Mouse (Mus musculus): ENCODE measurements at regions not wholly inside any gene's neighbourhood (a gene's known extent, or its start where the extent isn't known, plus 50 kb on each side); places are given as distances from the start of the nearest gene placed in this dataset.

DNA sequence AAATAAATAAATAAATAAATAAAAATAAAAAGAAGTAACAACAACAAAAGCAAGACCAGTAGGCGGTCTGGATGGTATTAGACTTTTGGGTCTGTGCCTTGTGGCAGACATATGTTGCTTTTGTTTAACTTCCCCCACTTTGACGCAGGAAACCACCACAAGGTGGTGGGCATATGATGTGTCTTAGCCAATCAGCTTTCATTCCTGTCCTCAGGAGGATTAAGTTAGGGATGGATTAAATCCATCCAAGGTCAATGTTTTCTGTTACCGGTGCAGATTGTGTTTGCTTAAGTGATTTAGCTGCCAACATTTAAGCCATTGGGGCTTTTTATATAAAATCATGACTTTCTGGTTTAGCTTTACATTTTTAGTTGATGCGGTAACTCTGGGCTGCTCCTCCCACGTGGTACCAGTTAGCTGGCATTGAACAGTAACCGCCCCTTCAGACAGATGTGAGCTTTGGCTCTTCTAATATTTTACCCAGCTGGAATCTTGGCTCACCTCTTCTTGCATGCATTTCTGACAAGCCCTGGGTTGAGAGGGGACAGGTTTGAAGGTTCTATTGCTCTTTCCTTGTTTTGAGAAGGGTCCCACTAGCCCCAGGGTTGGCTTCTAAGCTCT lies 121.0 kb upstream of the Xylt1 start:
- no peak for DNase-seq (ENCODE audit: low read depth in 1 of 2, low spot score in 2 of 2)

DNA sequence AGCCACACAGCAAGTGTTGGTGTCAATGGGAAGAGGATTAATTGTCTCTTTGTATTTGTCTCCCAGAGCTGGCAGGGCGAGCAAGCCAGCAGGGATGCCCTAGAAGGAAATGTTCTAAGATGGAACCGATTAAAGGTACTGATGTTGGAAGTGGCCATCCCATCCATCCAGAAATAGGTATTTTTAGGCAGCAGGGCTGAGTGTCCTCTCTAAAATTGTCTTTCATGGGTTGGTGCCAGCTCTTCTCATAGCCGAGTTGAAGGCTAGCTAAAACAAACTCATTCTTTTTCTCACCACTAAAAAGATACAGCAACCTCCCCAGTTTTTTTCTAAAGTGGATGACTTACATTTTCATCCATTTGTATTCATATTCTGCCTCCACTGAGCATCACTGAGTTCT lies 120.2 kb upstream of the Xylt1 start:
- DNase-seq (ENCODE audit: low read depth in 1 of 2, low spot score in 2 of 2) = no peak

DNA sequence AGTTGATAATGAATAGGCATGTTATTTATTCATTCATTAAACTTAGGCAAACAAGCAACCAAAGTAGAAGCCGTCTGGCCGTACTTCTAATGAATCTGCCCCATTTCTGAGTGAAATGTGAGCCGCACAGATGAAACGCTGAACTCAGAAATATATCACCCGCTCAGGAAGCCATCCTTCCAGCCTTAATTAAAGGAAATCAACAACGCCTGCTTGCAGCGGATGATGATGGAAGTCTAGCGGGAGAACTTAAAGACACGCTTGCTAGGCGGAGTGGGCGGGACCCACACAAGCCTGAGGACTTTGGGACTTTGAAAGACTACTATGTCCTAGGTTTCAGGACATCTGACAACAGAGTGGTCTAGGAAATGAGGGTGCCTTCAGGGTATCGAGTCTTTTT lies 117.7 kb upstream of the Xylt1 start:
- no peak for DNase-seq (ENCODE audit: low read depth in 1 of 2, low spot score in 2 of 2)

DNA sequence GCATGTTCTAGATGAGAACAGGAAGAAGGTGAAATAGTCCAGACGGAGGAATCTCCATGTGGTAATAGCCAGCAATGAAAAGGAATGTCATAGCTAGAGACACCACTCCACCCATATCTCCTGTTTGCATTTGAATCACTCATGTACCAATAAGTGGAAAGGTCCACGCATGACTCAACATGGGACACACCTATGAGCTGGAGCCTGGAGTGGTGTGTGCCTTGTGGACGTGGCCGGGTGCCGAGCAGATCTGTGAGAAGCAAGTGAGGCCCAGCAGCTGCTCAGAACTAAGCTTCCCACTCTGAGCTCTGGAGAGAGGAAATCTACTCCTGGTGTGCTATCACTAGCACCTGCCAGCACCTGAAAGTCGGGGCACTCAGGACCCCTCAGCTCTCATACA lies 116.4 kb upstream of the Xylt1 start:
- DNase-seq (ENCODE audit: low read depth in 1 of 2, low spot score in 2 of 2) = no peak

DNA sequence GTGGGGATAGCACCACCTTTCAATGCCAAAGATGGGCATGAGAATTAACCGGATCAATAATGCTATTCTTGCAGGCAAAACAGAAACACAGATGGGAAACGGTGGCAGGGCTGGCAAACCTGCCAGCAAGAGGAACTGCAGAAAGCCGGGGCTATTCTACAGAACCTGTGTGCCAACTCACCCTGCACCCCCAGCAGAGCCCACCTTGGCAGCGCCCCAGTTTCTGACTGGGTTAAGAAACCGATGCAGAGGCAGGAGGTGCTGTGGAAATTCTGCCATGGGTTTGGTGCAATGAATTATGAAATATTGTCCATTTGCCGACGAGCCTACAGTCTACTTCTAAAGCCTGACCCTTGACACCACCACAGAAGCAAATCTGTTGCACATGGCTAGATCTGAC lies 112.7 kb upstream of the Xylt1 start:
- no peak for DNase-seq (ENCODE audit: low read depth in 1 of 2, low spot score in 2 of 2)

DNA sequence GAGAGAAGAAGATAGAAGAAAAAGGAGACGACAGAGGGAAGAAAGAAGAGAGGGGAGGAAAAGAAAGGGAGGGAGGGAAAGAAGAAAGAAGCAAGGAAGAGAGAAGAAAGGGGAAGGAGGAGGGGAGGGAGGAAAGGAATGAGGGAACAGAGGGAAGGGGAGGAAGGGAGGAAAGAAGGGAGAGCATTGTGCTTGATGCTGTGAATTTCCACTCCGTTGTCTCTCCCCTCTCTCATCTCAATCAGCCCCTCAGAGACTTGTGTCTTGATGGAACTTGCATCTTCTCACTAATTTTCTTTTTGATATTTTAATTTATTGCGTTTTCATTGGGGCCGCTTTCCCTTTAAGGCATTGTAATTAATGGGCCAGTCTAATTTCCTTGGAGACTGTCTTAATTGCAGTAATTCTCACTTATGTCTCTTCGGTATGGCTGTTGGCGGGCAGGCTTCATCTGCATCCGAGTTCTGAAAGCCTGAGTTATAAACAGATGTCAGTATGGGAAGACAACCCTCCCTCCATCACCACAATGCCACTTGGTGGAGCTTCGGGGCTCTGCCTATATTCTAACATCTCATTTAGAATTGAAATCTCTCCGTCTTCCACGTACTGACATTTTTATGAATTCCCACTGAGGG lies 111.4 kb upstream of the Xylt1 start:
- no peak for DNase-seq (ENCODE audit: low read depth in 1 of 2, low spot score in 2 of 2)

DNA sequence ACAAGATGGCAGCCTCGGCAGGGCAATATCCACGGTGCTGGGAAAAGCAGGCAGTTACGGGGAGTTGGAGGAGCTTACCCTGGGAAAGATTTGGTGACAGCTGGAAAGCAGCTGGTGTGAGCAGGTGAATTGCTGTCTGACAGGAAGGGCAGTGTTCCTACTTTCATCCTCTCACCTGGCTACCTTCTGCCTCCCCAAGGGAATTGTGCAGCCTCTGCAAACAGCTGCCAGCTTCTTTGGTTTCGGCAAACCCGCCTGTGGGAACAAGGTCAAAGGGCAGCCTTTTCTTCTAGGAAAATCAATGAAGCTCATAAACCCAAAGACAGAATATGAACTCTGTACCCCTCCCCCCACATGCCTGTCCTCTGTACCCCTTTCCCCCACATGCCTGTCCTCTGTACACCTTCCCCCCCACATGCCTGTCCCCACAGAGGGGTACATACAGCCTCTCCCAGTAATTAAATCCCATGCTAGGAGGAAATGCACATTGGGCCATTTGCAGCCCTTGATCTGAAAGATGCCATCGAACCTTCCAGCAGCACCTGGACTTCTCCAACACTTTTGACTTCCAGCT lies 102.3 kb upstream of the Xylt1 start:
- DNase-seq (ENCODE audit: low read depth in 1 of 2, low spot score in 2 of 2) = no peak

DNA sequence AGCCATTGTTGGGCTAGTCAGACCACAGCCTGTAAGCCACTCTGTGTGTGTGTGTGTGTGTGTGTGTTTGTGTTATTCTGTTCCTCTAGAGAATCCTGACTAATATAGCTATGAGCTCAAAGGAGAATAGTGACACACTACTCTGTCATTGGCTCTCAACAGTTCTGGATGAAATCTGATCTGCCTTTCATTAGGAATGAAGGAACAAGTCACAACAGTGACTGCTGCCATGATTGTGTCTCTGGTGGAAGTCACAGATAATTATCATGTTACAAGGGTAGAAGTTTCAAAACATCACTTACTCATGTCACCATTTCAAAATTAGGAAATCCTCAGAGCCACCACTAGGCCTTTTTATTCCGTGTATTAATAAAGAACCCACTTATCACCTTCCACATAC lies 98.6 kb upstream of the Xylt1 start:
- no peak for DNase-seq (ENCODE audit: low read depth in 1 of 2, low spot score in 2 of 2)

DNA sequence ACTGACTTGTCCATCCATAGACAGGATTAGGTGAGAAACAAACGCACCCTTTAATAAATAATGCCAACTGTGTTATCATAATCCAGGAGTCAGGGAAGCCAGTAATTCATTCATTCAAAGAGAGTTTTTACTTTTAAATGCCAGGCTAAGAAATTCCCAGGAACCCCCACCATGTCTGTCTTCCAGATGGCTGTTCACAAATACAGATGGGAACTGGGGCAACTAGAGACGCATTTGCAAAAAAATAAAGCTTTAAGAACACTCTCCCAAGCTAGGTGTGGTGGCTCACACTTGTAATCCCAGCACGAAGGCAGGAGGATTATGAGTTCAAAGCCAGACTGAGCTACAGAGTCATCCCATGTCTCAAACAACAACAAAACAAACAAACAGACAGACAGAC lies 95.6 kb upstream of the Xylt1 start:
- DNase-seq (ENCODE audit: low read depth in 1 of 2, low spot score in 2 of 2) = no peak

DNA sequence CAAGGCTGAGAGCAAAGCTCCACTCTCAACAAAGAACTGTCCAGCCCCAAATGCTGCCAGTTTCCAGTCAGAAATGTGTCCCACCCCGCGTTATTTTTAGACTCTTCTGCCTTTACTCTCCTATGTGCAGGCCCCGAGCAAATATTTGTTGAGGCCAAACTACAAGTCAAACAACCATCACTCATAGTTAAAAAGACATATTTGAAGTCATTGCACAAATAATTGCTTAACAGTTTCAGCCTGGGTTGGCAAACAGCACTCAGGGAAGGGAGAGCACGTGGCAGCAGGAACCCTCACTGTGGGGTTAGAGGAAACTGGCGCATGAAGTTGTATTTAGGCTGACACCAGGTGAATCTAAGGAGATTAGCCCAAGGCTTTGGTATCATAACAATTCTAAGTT lies 94.8 kb upstream of the Xylt1 start:
- DNase-seq (ENCODE audit: low read depth in 1 of 2, low spot score in 2 of 2) = no peak

DNA sequence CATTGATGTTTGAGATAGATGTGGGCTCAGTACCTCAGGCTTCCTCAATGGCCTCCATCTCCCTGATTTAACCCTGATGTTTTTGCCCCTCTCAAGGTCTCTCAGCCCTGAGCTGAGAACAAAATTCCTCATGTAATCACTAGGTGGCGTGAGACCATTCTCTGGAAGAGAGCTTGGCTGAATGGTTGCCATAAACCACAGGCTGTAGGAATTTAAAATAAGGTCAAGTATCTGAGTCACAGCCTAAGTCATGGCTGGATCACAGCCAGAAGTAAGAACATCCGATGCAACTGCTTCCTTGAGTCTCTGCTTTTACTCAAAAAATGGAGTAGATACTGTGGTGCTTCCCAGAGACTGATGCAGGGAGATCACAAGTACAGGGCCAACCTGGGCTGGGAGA lies 77.1 kb upstream of the Xylt1 start:
- no peak for DNase-seq (ENCODE audit: low read depth in 1 of 2, low spot score in 2 of 2)

DNA sequence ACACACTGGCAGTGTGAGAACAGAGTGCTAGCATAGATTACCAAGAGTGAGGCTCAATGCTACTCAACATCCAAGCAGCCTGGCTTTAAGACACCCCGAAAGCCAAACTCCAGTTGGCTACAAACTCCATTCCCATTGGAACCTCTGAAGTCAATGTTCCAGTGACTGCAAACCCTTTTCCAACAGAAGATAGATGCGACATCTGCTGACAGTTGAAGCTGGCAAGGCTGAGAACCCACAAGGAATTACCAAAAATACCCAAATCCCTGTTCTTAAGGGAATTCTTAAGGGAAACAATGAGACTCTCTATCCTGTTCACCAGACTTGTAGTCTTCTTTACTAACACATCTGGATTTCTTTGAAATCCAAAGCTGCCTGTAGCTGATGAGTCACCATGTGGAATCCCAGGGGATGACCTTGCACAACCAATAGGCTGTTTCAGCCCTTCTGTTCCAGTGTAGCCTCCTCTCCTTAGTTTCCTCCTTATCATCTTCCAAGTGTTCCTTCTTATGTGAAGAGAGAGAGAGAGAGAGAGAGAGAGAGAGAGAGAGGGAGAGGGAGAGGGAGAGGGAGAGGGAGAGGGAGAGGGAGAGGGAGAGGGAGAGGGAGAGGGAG lies 70.1 kb upstream of the Xylt1 start:
- DNase-seq (ENCODE audit: low read depth in 1 of 2, low spot score in 2 of 2) = no peak

DNA sequence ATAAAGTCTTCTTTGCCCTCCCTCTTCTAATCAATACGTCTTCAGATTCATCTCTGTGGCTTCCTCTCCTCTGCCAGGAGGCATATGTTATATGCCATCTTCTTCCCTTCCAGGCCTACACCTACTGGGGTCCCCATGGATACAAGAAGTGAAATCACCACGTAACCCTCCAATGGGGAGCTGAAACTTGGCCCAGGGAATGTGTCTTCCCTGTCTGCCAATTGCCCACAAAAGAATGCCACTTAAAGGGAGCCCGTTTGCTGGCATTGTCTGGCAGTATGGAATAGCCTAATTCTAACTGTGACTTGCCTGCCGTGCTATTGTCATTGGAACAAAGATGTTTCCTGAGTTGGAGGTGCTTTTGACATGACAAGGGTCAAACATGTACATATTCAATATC lies 69.5 kb upstream of the Xylt1 start:
- no peak for DNase-seq (ENCODE audit: low read depth in 1 of 2, low spot score in 2 of 2)

DNA sequence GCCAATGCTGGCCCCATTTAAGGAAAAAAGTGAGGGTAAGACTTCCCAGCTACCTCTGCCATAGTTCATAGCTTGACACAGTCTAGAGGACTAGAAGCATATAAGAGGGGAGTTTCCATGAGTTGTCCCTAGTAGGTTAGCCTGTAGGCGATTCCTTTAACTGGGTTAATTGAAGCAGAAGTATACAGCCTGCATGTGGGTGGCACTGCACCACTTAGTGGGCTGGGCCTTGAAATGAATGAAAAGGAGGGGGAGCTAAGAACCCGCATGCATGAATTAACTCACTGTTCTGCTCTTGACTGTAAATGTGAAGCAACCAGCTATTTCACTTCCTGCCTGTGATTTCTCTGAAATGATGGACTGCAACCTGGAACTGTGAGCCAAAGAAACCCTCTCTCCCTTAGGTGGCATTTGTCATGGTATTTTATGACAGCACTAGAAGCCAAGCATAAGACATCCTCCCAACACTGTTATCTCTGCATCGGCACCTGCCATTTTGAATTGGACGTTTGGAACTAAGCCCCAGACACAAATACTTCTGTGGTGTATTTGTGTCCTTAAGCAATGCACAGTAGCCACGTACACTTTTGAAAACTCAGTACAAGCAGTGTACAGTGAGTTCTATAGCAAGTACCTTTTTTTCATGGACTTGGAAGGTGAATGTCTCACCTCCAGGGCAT lies 64.5 kb upstream of the Xylt1 start:
- DNase-seq (ENCODE audit: low read depth in 1 of 2, low spot score in 2 of 2) = no peak

DNA sequence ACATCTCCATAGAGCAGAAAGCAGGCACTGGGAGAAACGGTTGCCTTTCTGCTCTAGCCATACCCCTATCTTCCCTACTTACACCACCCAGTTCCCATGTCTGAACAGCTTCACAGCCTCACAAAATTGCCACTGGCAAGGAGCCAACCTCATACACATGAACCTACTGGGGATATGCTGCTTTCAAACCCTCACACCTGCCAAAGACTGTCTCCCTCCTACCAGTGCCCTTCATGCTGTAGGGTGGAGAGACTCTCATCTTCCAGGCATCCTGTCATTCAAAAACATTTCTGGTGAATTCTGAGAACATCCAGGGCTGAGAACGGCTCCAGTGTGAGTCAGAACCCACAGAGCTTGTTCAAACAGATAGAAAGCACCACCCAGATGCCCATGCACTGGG lies 63.4 kb upstream of the Xylt1 start:
- DNase-seq (ENCODE audit: low read depth in 1 of 2, low spot score in 2 of 2) = no peak

DNA sequence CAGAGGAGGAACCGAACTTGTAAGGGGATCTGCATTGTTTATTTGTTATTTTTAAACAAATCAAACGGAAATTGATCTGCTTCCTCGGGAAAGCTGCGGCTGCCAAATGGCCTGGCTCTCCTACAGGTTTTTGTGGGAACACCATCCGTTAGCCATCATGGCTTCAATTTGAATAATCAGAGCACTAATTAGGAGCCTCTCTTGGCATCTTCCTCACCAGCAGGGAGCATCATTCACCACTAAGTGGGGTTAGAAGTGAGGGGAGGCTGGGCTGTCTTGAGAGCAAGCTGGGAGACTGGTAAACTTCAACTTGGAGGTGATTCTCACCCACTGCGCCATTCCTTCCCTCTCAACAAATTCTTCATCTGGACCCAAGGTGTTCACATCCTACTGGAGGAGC lies 60.2 kb upstream of the Xylt1 start:
- no peak for DNase-seq (ENCODE audit: low read depth in 1 of 2, low spot score in 2 of 2)

Data from monocyte, adult 2 months (primary cell).